Mouse (Mus musculus): ENCODE results near the gene AY358078. TPM values are rescaled to one million over a fixed set of nuclear protein-coding genes. Genes with fewer than 3 reads are reported as not detected.
"Not testable (repeated sequence)": the region's sequence is repeated elsewhere in the genome, so short reads cannot be mapped to it uniquely, and the experiment has no call there.

Gene AY358078
- polyA plus RNA-seq (2012; rRNA removed) = not detected in 2 replicates

DNA sequence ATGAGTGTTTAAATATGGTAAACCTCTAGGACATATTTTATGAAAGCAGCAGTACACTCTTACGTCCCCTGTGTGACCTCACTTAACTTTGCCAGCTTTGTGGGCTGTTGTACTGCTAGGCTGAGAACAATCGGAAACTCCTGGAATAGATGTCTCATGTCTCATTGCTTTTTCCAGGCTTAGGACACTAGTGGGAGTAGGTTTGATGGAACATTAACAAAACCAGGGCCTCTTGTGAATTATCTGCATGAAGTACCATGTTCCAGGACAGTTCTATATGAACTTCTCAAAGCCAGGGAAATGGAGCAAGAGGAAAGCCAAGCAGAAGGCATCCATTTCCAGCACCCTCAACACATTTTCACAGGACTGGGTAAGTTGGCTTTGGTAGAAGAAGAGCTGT is at the start of gene AY358078:
TSS of gene AY358078 (plus strand) at position 301 of the 400 bp plus-strand sequence.
- no peak within 1 kb of the TSS; the same call in 1 of the 2 replicates for H3K4me3 ChIP-seq (ENCODE audit: extremely low read depth, insufficient read depth, insufficient read length)
- H3K27me3 ChIP-seq (ENCODE audit: control insufficient read depth, insufficient read depth, low read length) = no peaks in the 10 kb centered on the region; the same call in 1 of the 2 replicates
- H3K4me1 ChIP-seq (ENCODE audit: control insufficient read depth, insufficient read depth, insufficient read length) = no peaks in the 10 kb centered on the region
- 89% methylated on average over 2 of the region's 2 CpGs for WGBS
- no peak for TF ChIP-seq POLR2A (IDR thresholded peaks at IDR 0.05; ENCODE audit: low read depth, low read length)
- TF ChIP-seq CTCF (IDR thresholded peaks at IDR 0.05; ENCODE audit: extremely low read depth, insufficient read depth, insufficient read length, insufficient replicate concordance) = no peak
- no peak for DNase-seq (ENCODE audit: low read depth in 1 of 2, low spot score in 2 of 2)
- H3K27ac ChIP-seq (ENCODE audit: insufficient read depth, low read length) = no peak within 1 kb of the TSS
- H3K36me3 ChIP-seq (ENCODE audit: control insufficient read depth, insufficient read depth, low read length) = no peaks in the 10 kb centered on the region

DNA sequence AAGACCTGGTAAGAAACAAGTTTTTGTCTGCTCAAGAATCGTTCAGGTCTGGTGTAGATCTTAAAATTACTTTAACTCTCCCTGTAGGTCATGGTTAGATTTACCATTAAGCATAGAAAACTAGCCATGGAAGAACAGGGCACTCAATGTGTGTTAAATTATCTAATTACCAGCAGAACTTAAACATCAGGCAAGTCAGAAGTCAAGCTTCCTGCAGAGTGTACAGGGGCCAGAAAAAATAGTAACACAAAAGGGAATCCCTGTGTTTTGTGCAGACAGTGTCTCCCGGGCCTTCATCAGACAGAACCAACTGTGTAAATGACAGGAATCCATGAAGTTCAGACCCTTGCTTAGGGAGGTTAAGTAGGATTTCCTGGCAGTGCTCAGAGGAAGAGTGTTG is 43.9 kb upstream of the AY358078 start:
- Histone ChIP-seq H3K4me3 (ENCODE audit: extremely low read depth, insufficient read depth, insufficient read length) (no peak overlapping the region), H3K36me3 (ENCODE audit: control insufficient read depth, insufficient read depth, low read length) (no peaks in the 10 kb centered on the region), H3K27ac (ENCODE audit: insufficient read depth, low read length) (no peak overlapping the region), H3K27me3 (ENCODE audit: control insufficient read depth, insufficient read depth, low read length) (no peaks in the 10 kb centered on the region), H3K4me1 (ENCODE audit: control insufficient read depth, insufficient read depth, insufficient read length) (no peaks in the 10 kb centered on the region)
- 85% methylated on average over 2 of the region's 2 CpGs for WGBS
- DNase-seq (ENCODE audit: low read depth in 1 of 2, low spot score in 2 of 2) = no peak
- no peak for TF ChIP-seq CTCF (IDR thresholded peaks at IDR 0.05; ENCODE audit: extremely low read depth, insufficient read depth, insufficient read length, insufficient replicate concordance)
- no peak for TF ChIP-seq POLR2A (IDR thresholded peaks at IDR 0.05; ENCODE audit: low read depth, low read length)

DNA sequence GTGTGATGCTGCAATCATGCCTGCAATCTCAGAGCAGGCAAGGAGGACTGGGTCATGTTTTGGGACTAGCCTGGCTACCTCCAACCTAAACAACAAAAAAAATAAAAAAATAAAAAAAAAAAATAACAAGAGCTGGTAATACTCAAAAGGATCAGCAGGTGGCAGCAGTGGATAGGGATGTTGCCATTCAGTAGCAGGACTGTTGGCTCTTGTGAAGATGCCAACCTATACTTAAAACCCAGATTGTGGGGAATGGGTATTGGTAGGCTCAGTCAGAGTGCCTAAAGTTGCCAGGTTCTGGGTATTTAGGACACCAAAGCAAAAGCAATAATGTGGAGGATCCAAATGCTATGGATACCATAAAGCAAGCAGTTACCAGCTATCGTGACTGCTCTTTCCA is 28.5 kb upstream of the AY358078 start:
- DNase-seq (ENCODE audit: low read depth in 1 of 2, low spot score in 2 of 2); H3K4me1 ChIP-seq (ENCODE audit: control insufficient read depth, insufficient read depth, insufficient read length); H3K4me3 ChIP-seq (ENCODE audit: extremely low read depth, insufficient read depth, insufficient read length); H3K27me3 ChIP-seq (ENCODE audit: control insufficient read depth, insufficient read depth, low read length); H3K27ac ChIP-seq (ENCODE audit: insufficient read depth, low read length); H3K36me3 ChIP-seq (ENCODE audit: control insufficient read depth, insufficient read depth, low read length): not testable (repeated sequence)
- 97% methylated on average over 1 of the region's 1 CpGs for WGBS

DNA sequence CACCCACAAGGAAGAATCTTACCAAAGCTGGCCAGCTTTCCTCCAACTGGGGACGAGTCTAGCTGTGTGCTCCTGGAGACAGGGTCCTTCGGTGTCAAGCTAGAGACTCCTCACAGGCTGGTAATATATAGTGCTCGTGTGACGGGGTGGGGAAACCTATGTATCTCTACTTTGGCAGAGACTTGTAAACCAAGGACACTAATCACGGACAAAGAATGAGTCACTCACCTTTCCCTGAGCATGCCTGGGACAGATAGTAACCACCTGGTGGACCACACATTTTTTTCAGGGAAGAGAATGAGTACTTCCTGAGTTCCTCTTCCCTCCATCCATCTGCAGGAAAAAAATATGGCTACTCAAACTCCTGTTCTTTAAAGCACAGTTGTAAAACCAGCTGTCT is 26.4 kb upstream of the AY358078 start, which contains the start of gene Ang4:
TSS of gene Ang4 (minus strand) at position 101 of the 400 bp plus-strand sequence.
- no peak for TF ChIP-seq POLR2A (IDR thresholded peaks at IDR 0.05; ENCODE audit: low read depth, low read length)
- TF ChIP-seq CTCF (IDR thresholded peaks at IDR 0.05; ENCODE audit: extremely low read depth, insufficient read depth, insufficient read length, insufficient replicate concordance) = no peak
- WGBS = 74% methylated on average over 5 of the region's 5 CpGs

DNA sequence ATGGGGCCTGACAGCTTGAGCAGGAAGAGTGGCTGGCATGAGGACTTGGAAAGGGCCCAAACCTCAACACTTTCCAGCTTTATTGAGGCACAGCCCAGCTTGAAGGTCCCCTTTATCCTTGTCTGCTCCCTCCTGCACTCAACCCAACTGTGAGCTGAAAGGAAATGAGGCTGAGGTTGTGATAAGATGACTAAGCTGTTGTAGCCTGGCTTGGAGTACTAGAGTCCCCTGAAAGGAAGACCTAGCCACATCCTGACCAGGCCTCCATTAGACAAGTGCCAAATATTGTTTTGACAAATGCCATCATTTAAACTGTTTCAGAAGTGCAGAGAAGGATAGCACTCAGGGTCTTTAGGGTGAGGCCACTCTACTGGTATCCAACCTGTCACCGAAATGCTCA is 22.1 kb upstream of the AY358078 start:
- Histone ChIP-seq H3K27ac (ENCODE audit: insufficient read depth, low read length) (no peak overlapping the region), H3K27me3 (ENCODE audit: control insufficient read depth, insufficient read depth, low read length) (no peaks in the 10 kb centered on the region), H3K36me3 (ENCODE audit: control insufficient read depth, insufficient read depth, low read length) (no peaks in the 10 kb centered on the region), H3K4me3 (ENCODE audit: extremely low read depth, insufficient read depth, insufficient read length) (no peak overlapping the region), H3K4me1 (ENCODE audit: control insufficient read depth, insufficient read depth, insufficient read length) (no peaks in the 10 kb centered on the region)
- DNase-seq (ENCODE audit: low read depth in 1 of 2, low spot score in 2 of 2) = no peak
- TF ChIP-seq CTCF (IDR thresholded peaks at IDR 0.05; ENCODE audit: extremely low read depth, insufficient read depth, insufficient read length, insufficient replicate concordance) (no peak), POLR2A (IDR thresholded peaks at IDR 0.05; ENCODE audit: low read depth, low read length) (no peak)
- 98% methylated on average over 1 of the region's 1 CpGs for WGBS

More for the DNA sequence above, 26.4 kb upstream of the AY358078 start, which contains the start of gene Ang4:
- Histone ChIP-seq H3K27ac (ENCODE audit: insufficient read depth, low read length) (no peak within 1 kb of the TSS), H3K36me3 (ENCODE audit: control insufficient read depth, insufficient read depth, low read length) (no peaks in the 10 kb centered on the region), H3K4me1 (ENCODE audit: control insufficient read depth, insufficient read depth, insufficient read length) (no peaks in the 10 kb centered on the region), H3K27me3 (ENCODE audit: control insufficient read depth, insufficient read depth, low read length) (no peaks in the 10 kb centered on the region), H3K4me3 (ENCODE audit: extremely low read depth, insufficient read depth, insufficient read length) (no peak within 1 kb of the TSS)
- no peak for DNase-seq (ENCODE audit: low read depth in 1 of 2, low spot score in 2 of 2)

DNA sequence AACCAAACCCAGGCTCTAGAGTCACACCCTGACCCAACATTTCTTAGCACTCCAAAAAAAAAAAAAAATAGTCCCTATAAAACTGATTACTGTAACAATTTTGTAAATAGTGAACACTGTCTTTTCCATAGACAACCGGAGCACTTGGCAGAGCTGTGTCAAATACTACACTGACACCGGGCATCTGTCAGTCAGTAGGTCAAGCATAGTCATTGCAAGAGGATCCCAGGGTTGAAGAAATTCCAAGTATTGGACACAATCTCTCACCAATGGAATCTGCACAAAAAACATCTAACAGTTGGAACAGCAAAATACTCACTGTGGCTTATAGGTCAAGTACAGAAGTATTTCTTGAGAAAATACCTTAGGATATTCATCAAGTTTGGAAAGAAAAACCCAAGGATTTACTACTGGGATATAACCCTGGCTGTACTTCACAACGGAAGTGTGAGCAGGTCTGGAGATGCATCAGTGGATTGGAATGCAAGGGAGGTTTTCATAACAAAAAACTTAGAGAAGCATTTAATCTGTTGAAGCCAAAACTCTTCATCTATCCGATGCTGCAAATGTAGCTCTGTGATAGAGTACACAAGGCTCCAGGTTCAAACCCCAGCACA is 20.9 kb upstream of the AY358078 start:
- Histone ChIP-seq H3K4me3 (ENCODE audit: extremely low read depth, insufficient read depth, insufficient read length) (no peak overlapping the region), H3K27ac (ENCODE audit: insufficient read depth, low read length) (no peak overlapping the region), H3K36me3 (ENCODE audit: control insufficient read depth, insufficient read depth, low read length) (no peaks in the 10 kb centered on the region), H3K27me3 (ENCODE audit: control insufficient read depth, insufficient read depth, low read length) (no peaks in the 10 kb centered on the region), H3K4me1 (ENCODE audit: control insufficient read depth, insufficient read depth, insufficient read length) (no peaks in the 10 kb centered on the region)
- TF ChIP-seq POLR2A (IDR thresholded peaks at IDR 0.05; ENCODE audit: low read depth, low read length) (no peak), CTCF (IDR thresholded peaks at IDR 0.05; ENCODE audit: extremely low read depth, insufficient read depth, insufficient read length, insufficient replicate concordance) (no peak)
- no peak for DNase-seq (ENCODE audit: low read depth in 1 of 2, low spot score in 2 of 2)
- 85% methylated on average over 4 of the region's 4 CpGs for WGBS

DNA sequence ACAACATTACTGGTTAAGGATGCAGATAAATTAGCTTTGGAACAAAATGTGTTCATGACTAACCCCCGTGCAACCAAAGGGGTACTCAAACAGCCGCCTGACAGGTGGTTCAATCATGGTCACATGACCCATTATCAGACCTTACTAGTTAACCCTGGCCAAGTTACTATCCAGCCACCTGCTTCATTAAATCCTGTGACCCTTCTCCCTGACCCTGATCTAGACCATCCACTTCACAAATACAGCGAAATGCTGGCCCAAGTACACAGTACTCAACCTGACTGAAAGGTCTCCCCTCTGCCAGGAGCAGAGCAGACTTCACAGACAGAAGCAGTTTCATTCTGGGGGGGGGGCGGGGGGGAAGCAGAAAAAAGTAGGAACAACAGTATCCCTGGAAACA is 13.5 kb upstream of the AY358078 start:
- 83% methylated on average over 4 of the region's 4 CpGs for WGBS

More for the DNA sequence above, 13.5 kb upstream of the AY358078 start:
- Histone ChIP-seq H3K36me3 (ENCODE audit: control insufficient read depth, insufficient read depth, low read length) (no peaks in the 10 kb centered on the region), H3K27ac (ENCODE audit: insufficient read depth, low read length) (no peak overlapping the region), H3K27me3 (ENCODE audit: control insufficient read depth, insufficient read depth, low read length) (no peaks in the 10 kb centered on the region), H3K4me1 (ENCODE audit: control insufficient read depth, insufficient read depth, insufficient read length) (no peaks in the 10 kb centered on the region), H3K4me3 (ENCODE audit: extremely low read depth, insufficient read depth, insufficient read length) (no peak overlapping the region)
- TF ChIP-seq CTCF (IDR thresholded peaks at IDR 0.05; ENCODE audit: extremely low read depth, insufficient read depth, insufficient read length, insufficient replicate concordance) (no peak), POLR2A (IDR thresholded peaks at IDR 0.05; ENCODE audit: low read depth, low read length) (no peak)
- DNase-seq (ENCODE audit: low read depth in 1 of 2, low spot score in 2 of 2) = no peak
